Mouse (Mus musculus) hindbrain, postnatal 0 days (tissue): ENCODE data around the gene Hist1h2bh. TPM values are rescaled to one million over a fixed set of nuclear protein-coding genes. Genes with fewer than 3 reads are reported as not detected.
"Not testable (repeated sequence)": the region's sequence is repeated elsewhere in the genome, so short reads cannot be mapped to it uniquely, and the experiment has no call there.

Source experiments
- ATAC-seq: fragments of 200-750 bp; cut with Nextera tagmentation; 2 replicates; pipeline ENCODE4 v1.8.0; 2017; ENCODE audit warnings: mild to moderate bottlenecking, moderate TSS enrichment, moderate library complexity
- DNase-seq: peaks from one replicate; pipeline ENCODE4 v3.0.0-alpha.2; 2015; ENCODE audit warnings: low spot score
- H3K27ac ChIP-seq: fragments of 300-500 bp; sonication (generic); 2 replicates; pipeline ENCODE4 v1.5.1; 2014; ENCODE audit warnings: mild to moderate bottlenecking
- H3K27me3 ChIP-seq: fragments of 300-500 bp; sonication (generic); 2 replicates; pipeline ENCODE4 v1.6.1; 2014; ENCODE audit warnings: low read length, mixed read lengths; ENCODE audit not compliant: insufficient read depth
- H3K36me3 ChIP-seq: fragments of 300-500 bp; sonication (generic); 2 replicates; pipeline ENCODE4 v1.6.1; 2014; ENCODE audit warnings: low read length, mixed read lengths; ENCODE audit not compliant: insufficient read depth
- H3K4me1 ChIP-seq: fragments of 300-500 bp; sonication (generic); 2 replicates; pipeline ENCODE4 v1.6.1; 2014; ENCODE audit warnings: antibody characterized with exemption, low read length, mixed read lengths; ENCODE audit not compliant: insufficient read depth
- H3K4me2 ChIP-seq: fragments of 300-500 bp; sonication (generic); 2 replicates; pipeline ENCODE4 v1.6.1; 2014; ENCODE audit warnings: low read depth, mild to moderate bottlenecking, low read length, moderate library complexity, mixed read lengths
- H3K4me3 ChIP-seq: fragments of 300-500 bp; sonication (generic); 2 replicates; pipeline ENCODE4 v1.5.1; 2014; ENCODE audit warnings: low read length
- H3K9ac ChIP-seq: fragments of 300-500 bp; sonication (generic); replicated peaks from 2 replicates; pipeline ENCODE4 v1.6.1; 2014; ENCODE audit warnings: mild to moderate bottlenecking, low read length, moderate library complexity, mixed read lengths
- H3K9me3 ChIP-seq: fragments of 300-500 bp; sonication (generic); 2 replicates; pipeline ENCODE4 v1.6.1; 2016; ENCODE audit warnings: low read length, mixed read lengths
- CTCF ChIP-seq: IDR thresholded peaks from 2 replicates; pipeline ENCODE4 v1.5.1; 2016; ENCODE audit warnings: antibody characterized with exemption, control low read depth, low read depth
- WGBS: fragments of 180-500 bp; shearing (Covaris S2); extraction: QIAGEN DNeasy Blood & Tissue Kit; methylation state at CpG from one replicate; pipeline ENCODE4 v1.1.7; 2014; 5-methylcytosine and 5-hydroxymethylcytosine counted together
- polyA plus RNA-seq: library from polyadenylated mRNA; unstranded; fragments of >200 nt; fragmentation: Nextera tagmentation; extraction: Ambion mirVana; gene quantifications from 2 replicates; pipeline ENCODE4 v1.2.1, GENCODE M21; 2015
- total RNA-seq: library from RNA; depleted of rRNA; stranded (reverse); fragments of >200 nt; gene quantifications from 2 replicates; pipeline ENCODE4 v1.2.3, GENCODE M21; 2014

The Hist1h2bh gene
- total and polyA plus RNA-seq, 2 experiments from 2014 or later = 0.13 to 65.9 TPM

DNA sequence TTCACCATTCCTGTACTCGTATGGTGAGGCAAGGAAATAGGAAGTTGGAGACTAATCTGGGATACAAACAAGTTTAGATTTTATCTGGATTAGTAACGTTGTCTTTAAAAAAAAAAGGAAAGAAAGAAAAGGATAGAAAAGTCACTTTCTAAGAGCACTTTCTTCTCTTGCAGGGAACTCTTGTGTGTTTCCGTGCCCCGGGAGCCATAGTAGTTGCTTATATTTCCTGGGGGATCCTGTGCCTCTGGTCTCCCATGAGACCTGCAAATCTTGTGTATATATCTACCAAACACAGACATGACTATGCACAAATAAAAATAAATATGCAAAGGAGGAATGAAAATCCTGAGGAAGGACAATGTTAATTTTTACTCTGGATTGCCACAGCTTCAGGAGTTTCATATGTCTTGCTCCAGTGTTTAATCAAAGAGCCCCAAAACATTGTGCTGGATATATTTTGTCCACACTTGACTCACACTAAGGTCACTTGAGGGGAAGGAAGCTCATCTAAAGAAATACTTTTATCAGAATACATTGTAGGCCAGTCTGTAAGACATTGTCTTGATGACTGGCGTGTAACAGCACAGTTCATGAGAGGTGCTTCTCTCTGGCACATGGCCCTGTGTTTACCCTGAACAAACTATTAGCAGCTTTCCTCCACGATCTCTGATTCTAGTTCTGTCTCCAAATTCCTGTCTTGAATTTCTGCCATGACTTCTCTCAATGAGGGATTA, 33.9 kb upstream of the Hist1h2bh start:
- Histone ChIP-seq H3K4me1 (0 out of 2 replicates have a peak, but pooled peaks cover 7% of the 10 kb centered on the region), H3K4me2 (peak overlapping the region; percentile 52), H3K27ac (no peak overlapping the region), H3K4me3 (no peak overlapping the region), H3K9me3 (no peaks in the 10 kb centered on the region), H3K9ac (peak overlapping the region; percentile 42; the same call in 1 of the 2 replicates), H3K27me3 (no peaks in the 10 kb centered on the region), H3K36me3 (no peaks in the 10 kb centered on the region)
- DNase-seq = no peak
- no peak for ATAC-seq
- no peak for TF ChIP-seq CTCF
- 55% methylated on average over 6 of the region's 6 CpGs for WGBS

DNA sequence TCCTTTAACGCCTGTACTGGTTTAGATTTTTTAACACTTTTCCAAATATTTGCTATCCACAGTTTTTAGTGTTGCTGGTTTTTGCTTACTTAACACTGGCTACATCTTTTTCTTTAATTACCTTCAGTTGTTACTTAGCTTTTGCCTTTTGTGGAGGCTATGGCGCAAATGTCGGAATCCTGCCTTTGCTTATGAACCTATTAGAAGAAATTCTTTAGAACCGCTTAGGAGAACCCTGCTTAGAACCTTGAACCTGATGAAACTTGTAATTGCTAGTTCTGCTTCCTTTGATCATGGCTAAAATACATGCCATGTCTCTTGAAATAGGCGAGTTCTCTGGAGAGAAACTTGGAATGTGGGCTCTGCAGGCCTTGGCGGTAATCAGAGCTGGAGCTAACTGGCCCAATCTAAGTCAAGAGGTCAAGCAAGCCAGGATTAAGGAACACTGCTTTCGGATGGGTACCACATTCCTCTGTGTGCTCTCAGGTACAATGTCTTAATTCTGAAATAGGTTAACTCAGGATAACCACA, 33.2 kb upstream of the Hist1h2bh start:
- DNase-seq (no peak), ATAC-seq (no peak)
- Histone ChIP-seq H3K4me1 (0 out of 2 replicates have a peak, but pooled peaks cover 3% of the 10 kb centered on the region), H3K4me2 (peak overlapping the region; percentile 52), H3K36me3 (no peaks in the 10 kb centered on the region), H3K4me3 (peak overlapping the region; percentile 32), H3K27me3 (no peaks in the 10 kb centered on the region), H3K9me3 (no peaks in the 10 kb centered on the region), H3K9ac (peak overlapping the region; percentile 42; the same call in 1 of the 2 replicates), H3K27ac (peak overlapping the region; percentile 70)
- no peak for TF ChIP-seq CTCF
- WGBS = 8% methylated on average over 7 of the region's 7 CpGs

DNA sequence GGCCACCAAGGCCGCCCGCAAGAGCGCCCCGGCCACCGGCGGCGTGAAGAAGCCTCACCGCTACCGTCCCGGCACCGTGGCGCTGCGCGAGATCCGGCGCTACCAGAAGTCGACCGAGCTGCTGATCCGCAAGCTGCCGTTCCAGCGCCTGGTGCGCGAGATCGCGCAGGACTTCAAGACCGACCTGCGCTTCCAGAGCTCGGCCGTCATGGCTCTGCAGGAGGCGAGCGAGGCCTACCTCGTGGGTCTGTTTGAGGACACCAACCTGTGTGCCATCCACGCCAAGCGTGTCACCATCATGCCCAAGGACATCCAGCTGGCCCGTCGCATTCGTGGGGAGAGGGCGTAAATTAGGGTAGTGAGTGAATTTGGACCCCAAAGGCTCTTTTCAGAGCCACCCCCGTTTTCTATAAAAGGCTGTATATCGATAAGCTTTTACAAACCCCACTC, 32.7 kb upstream of the Hist1h2bh start:
- not testable (repeated sequence) for ATAC-seq, H3K9me3 ChIP-seq, DNase-seq, H3K36me3 ChIP-seq, H3K4me1 ChIP-seq, H3K27me3 ChIP-seq
- Histone ChIP-seq H3K4me3 (peak overlapping the region; percentile 32), H3K27ac (peak overlapping the region; percentile 70), H3K9ac (peak overlapping the region; percentile 42; the same call in 1 of the 2 replicates), H3K4me2 (peak overlapping the region; percentile 52)
- 0% methylated on average over 13 of the region's 40 CpGs for WGBS

DNA sequence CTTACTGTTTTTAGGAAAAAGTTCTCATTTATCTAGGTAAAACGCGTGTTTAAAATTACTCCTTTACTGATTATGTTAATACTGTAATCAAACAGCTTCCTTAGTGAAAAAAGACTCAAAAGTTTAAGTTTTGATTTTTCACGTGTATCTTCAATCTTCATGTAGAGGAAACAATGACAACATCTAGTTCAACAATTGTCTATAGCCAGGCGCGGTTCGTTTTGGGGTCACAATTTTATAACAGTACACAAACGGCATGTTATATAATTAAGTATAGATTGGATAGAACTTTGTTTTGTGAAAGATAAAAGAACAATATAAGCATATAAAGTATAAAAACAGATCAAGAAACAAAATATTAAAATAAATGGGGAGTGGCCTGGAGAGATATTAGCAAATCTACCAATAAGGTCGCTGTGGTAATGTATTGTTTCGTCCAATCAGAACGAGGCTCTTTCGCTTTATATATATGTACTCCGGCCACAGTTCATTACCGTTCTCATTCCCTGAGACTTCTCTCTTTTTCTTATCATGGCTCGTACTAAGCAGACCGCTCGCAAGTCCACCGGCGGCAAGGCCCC, 32.2 kb upstream of the Hist1h2bh start, which contains the start of gene Hist1h3d:
TSS of gene Hist1h3d (plus strand) at position 493 of the 581 bp plus-strand sequence.
- no peak for TF ChIP-seq CTCF
- no peaks in the 10 kb centered on the region for H3K36me3 ChIP-seq
- H3K9ac ChIP-seq = peak within 1 kb of the TSS; percentile 42; the same call in 1 of the 2 replicates
- peak within 1 kb of the TSS; percentile 52 for H3K4me2 ChIP-seq
- ATAC-seq (peak; percentile 69), DNase-seq (peak; percentile 88)
- no peaks in the 10 kb centered on the region for H3K9me3 ChIP-seq
- peaks cover 3% of the 10 kb centered on the region; the same call in 1 of the 2 replicates for H3K4me1 ChIP-seq
- H3K4me3 ChIP-seq = peak within 1 kb of the TSS; percentile 32
- H3K27ac ChIP-seq = peak within 1 kb of the TSS; percentile 70
- WGBS = under 1% methylated on average over 18 of the region's 18 CpGs
- H3K27me3 ChIP-seq = no peaks in the 10 kb centered on the region

DNA sequence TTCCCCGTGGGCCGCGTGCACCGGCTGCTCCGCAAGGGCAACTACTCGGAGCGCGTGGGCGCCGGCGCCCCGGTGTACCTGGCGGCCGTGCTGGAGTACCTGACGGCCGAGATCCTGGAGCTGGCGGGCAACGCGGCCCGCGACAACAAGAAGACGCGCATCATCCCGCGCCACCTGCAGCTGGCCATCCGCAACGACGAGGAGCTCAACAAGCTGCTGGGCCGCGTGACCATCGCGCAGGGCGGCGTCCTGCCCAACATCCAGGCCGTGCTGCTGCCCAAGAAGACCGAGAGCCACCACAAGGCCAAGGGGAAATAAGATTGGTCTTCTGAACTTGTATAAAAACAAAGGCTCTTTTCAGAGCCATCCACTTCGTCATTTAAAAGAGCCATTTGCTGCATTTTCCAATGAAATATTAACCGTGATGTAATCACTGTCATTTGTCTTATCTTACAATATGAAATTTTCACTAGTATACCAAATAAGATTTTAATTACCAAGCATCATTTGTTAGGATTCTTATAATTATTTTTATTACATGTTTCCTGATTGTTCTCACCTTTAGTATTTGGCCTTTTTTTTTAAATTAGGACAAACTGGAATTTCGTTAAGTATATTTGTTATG, 31.5 kb upstream of the Hist1h2bh start:
- Histone ChIP-seq H3K4me2 (peak overlapping the region; percentile 59), H3K27ac (peak overlapping the region; percentile 81), H3K4me3 (peak overlapping the region; percentile 32)
- H3K9ac ChIP-seq, H3K9me3 ChIP-seq, H3K36me3 ChIP-seq, DNase-seq, H3K4me1 ChIP-seq, H3K27me3 ChIP-seq: not testable (repeated sequence)
- under 1% methylated on average over 5 of the region's 39 CpGs for WGBS
- peak; percentile 18 for ATAC-seq

DNA sequence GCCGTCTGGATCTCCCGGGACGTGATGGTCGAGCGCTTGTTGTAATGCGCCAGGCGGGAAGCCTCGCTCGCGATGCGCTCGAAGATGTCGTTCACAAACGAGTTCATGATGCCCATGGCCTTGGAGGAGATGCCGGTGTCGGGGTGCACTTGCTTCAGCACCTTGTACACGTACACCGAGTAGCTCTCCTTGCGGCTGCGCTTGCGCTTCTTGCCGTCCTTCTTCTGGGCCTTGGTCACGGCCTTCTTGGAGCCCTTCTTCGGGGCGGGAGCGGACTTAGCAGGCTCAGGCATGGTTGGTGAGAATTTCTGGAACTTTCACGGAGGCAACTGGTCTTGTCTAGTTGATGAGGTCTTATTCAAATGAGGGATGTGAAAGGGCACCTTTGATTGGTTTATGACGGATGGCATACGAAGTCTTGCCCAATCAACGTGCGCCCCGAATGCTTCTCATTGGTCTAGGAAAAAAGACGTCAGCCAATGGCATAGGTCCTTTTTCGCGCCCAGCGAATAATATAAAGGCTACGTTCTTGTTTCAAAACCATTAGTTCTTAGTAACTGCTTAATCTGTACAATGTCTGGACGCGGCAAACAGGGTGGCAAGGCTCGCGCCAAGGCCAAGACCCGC, 30.8 kb upstream of the Hist1h2bh start, which contains the start of the genes Hist1h2bf and Hist1h2ad:
TSS of gene Hist1h2bf (minus strand) at position 299 of the 627 bp plus-strand sequence.
TSS of gene Hist1h2ad (plus strand) at position 484 of the 627 bp plus-strand sequence.
- peak within 1 kb of the TSS; percentile 32 for H3K4me3 ChIP-seq
- H3K4me1 ChIP-seq, H3K36me3 ChIP-seq, H3K9me3 ChIP-seq, H3K9ac ChIP-seq, H3K27me3 ChIP-seq: not testable (repeated sequence)
- ATAC-seq = peak; percentile 95
- peak within 1 kb of the TSS; percentile 81 for H3K27ac ChIP-seq
- peak within 1 kb of the TSS; percentile 59 for H3K4me2 ChIP-seq
- under 1% methylated on average over 30 of the region's 42 CpGs for WGBS
- peak; percentile 99 for DNase-seq

DNA sequence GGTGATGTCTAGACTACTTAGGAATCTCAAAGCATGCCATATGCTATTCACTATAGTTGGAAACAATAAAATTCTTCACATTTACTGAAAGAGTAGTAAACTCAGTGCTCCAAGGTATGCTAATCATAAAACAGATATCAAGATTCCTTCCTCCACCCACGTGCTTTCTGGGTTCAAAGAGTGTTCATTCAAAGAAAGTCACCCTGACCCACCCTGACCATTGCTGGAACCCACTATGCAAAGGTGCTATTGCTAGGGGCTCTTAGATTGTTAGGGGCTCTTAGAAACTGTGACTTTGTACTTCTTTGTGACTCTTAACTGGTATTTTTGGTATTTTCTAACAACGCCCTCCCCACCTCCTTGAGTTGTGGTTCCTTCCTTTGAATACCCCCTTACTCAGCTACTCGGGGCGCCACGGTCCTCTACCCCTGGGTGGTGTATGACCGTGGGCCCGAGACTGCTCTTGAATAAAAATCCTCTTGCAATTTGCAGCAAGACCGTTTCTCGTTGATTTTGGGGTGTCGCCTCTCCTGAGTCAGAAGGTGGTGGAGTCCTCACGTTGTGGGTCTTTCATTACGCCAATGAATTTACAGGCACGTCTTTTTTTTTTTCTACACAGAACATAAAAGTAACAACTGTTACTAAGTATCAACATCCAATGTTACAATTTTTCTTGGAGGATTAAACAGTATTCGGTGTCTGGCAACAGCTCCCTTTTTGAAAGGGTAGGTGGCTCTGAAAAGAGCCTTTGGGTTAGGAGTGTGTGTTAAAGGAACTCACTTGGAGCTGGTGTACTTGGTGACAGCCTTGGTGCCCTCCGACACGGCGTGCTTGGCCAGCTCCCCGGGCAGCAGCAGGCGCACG, 30.1 kb upstream of the Hist1h2bh start:
- H3K4me3 ChIP-seq = peak overlapping the region; percentile 39

More for the DNA sequence above, 30.1 kb upstream of the Hist1h2bh start:
- H3K9ac ChIP-seq, ATAC-seq, DNase-seq, H3K36me3 ChIP-seq, H3K4me1 ChIP-seq, H3K27me3 ChIP-seq, H3K9me3 ChIP-seq: not testable (repeated sequence)
- H3K4me2 ChIP-seq = peak overlapping the region; percentile 59
- 9% methylated on average over 17 of the region's 20 CpGs for WGBS
- H3K27ac ChIP-seq = peak overlapping the region; percentile 81
